Mouse (Mus musculus) kidney, postnatal 0 days (tissue): ENCODE measurements at regions not wholly inside any gene's neighbourhood (a gene's known extent, or its start where the extent isn't known, plus 50 kb on each side); places are given as distances from the start of the nearest gene placed in this dataset.
A peak's percentile ranks its signal among the peaks of the same experiment; 100 is the strongest.
"Not testable (repeated sequence)": the region's sequence is repeated elsewhere in the genome, so short reads cannot be mapped to it uniquely, and the experiment has no call there.

Source experiments
- ATAC-seq: fragments of 200-750 bp; cut with Nextera tagmentation; replicated peaks from 2 replicates; pipeline ENCODE4 v1.8.0; 2017; ENCODE audit warnings: low read depth, moderate number of reproducible peaks, moderate TSS enrichment, moderate library complexity; ENCODE audit not compliant: low FRiP score
- DNase-seq: peaks from one replicate; pipeline ENCODE4 v3.0.0-alpha.2; 2016; ENCODE audit warnings: low spot score
- H3K27ac ChIP-seq: fragments of 300-500 bp; sonication (generic); 2 replicates; pipeline ENCODE4 v1.5.1; 2014; ENCODE audit warnings: mild to moderate bottlenecking
- H3K27me3 ChIP-seq: fragments of 300-500 bp; sonication (generic); 2 replicates; pipeline ENCODE4 v1.6.1; 2014; ENCODE audit warnings: low read length, mixed read lengths; ENCODE audit not compliant: insufficient read depth
- H3K36me3 ChIP-seq: fragments of 300-500 bp; sonication (generic); 2 replicates; pipeline ENCODE4 v1.6.1; 2014; ENCODE audit warnings: low read length, mixed read lengths; ENCODE audit not compliant: insufficient read depth
- H3K4me1 ChIP-seq: fragments of 300-500 bp; sonication (generic); replicated peaks from 2 replicates; pipeline ENCODE4 v1.6.1; 2014; ENCODE audit warnings: antibody characterized with exemption, low read length, mixed read lengths; ENCODE audit not compliant: insufficient read depth
- H3K4me2 ChIP-seq: fragments of 300-500 bp; sonication (generic); 2 replicates; pipeline ENCODE4 v1.6.1; 2014; ENCODE audit warnings: mild to moderate bottlenecking, low read length, moderate library complexity, mixed read lengths
- H3K4me3 ChIP-seq: fragments of 300-500 bp; sonication (generic); replicated peaks from 2 replicates; pipeline ENCODE4 v1.5.1; 2014; ENCODE audit warnings: low read depth, low read length
- H3K9ac ChIP-seq: fragments of 300-500 bp; sonication (generic); 2 replicates; pipeline ENCODE4 v1.6.1; 2014; ENCODE audit warnings: low read depth, low read length
- H3K9me3 ChIP-seq: fragments of 300-500 bp; sonication (generic); replicated peaks from 2 replicates; pipeline ENCODE4 v1.6.1; 2016; ENCODE audit warnings: low read length, inconsistent platforms, mixed read lengths
- CTCF ChIP-seq: IDR thresholded peaks from 2 replicates; pipeline ENCODE4 v1.5.1; 2016; ENCODE audit warnings: antibody characterized with exemption, low read depth, mild to moderate bottlenecking, moderate library complexity
- WGBS: fragments of 180-500 bp; shearing (Covaris S2); extraction: QIAGEN DNeasy Blood & Tissue Kit; methylation state at CpG from one replicate; pipeline ENCODE4 v1.1.7; 2014; 5-methylcytosine and 5-hydroxymethylcytosine counted together

GRCm38 (mm10) chr6:100406504-100406903 is 119.2 kb upstream of the Rybp start:
- WGBS = 77% methylated on average over 4 of the region's 4 CpGs
- H3K27me3 ChIP-seq = no peaks in the 10 kb centered on the region
- no peaks in the 10 kb centered on the region for H3K9me3 ChIP-seq
- H3K4me1 ChIP-seq = no peaks in the 10 kb centered on the region
- no peak for DNase-seq
- TF ChIP-seq CTCF = no peak
- no peak overlapping the region for H3K4me3 ChIP-seq
- H3K4me2 ChIP-seq = no peak overlapping the region
- ATAC-seq = no peak
- no peak overlapping the region for H3K9ac ChIP-seq
- no peak overlapping the region for H3K27ac ChIP-seq
- H3K36me3 ChIP-seq = no peaks in the 10 kb centered on the region

- ATAC-seq (no peak), DNase-seq (no peak)
- no peaks in the 10 kb centered on the region for H3K9me3 ChIP-seq
- H3K27me3 ChIP-seq = no peaks in the 10 kb centered on the region
- H3K27ac ChIP-seq = no peak overlapping the region
- no peak overlapping the region for H3K4me3 ChIP-seq
- no peak overlapping the region for H3K9ac ChIP-seq
- H3K4me2 ChIP-seq = no peak overlapping the region
- H3K4me1 ChIP-seq = no peaks in the 10 kb centered on the region
- no peak for TF ChIP-seq CTCF
- no peaks in the 10 kb centered on the region for H3K36me3 ChIP-seq
- WGBS = 85% methylated on average over 3 of the region's 3 CpGs
Observed at GRCm38 (mm10) chr6:100404161-100404560, 116.9 kb upstream of the Rybp start.

GRCm38 (mm10) chr6:100402716-100403115 is 115.4 kb upstream of the Rybp start:
- H3K4me1 ChIP-seq = no peaks in the 10 kb centered on the region
- H3K36me3 ChIP-seq = no peaks in the 10 kb centered on the region
- H3K27me3 ChIP-seq = no peaks in the 10 kb centered on the region
- H3K9ac ChIP-seq = no peak overlapping the region
- H3K4me3 ChIP-seq = no peak overlapping the region
- TF ChIP-seq CTCF = no peak
- H3K4me2 ChIP-seq = no peak overlapping the region
- ATAC-seq (no peak), DNase-seq (peak; percentile 64)
- 28% methylated on average over 4 of the region's 4 CpGs for WGBS
- no peaks in the 10 kb centered on the region for H3K9me3 ChIP-seq
- H3K27ac ChIP-seq = no peak overlapping the region

- H3K36me3 ChIP-seq = no peaks in the 10 kb centered on the region
Observed at GRCm38 (mm10) chr6:100401728-100402127, 114.4 kb upstream of the Rybp start.

GRCm38 (mm10) chr6:100399387-100399786 is 112.1 kb upstream of the Rybp start:
- not testable (repeated sequence) for H3K27ac ChIP-seq, DNase-seq, H3K27me3 ChIP-seq, ATAC-seq, H3K4me2 ChIP-seq, H3K36me3 ChIP-seq, H3K4me3 ChIP-seq, H3K9ac ChIP-seq, H3K9me3 ChIP-seq, H3K4me1 ChIP-seq
- WGBS = 70% methylated on average over 1 of the region's 1 CpGs

More at GRCm38 (mm10) chr6:100401728-100402127, 114.4 kb upstream of the Rybp start:
- no peaks in the 10 kb centered on the region for H3K9me3 ChIP-seq
- no peak overlapping the region for H3K4me3 ChIP-seq
- no peak for ATAC-seq
- no peak overlapping the region for H3K9ac ChIP-seq
- no peaks in the 10 kb centered on the region for H3K4me1 ChIP-seq
- H3K27ac ChIP-seq = no peak overlapping the region
- DNase-seq = no peak
- H3K27me3 ChIP-seq = no peaks in the 10 kb centered on the region
- no peak overlapping the region for H3K4me2 ChIP-seq
- WGBS = 97% methylated on average over 2 of the region's 2 CpGs
- TF ChIP-seq CTCF = no peak

GRCm38 (mm10) chr6:100396311-100397200 is 109.3 kb upstream of the Rybp start:
- no peak overlapping the region for H3K4me3 ChIP-seq
- ATAC-seq = no peak
- no peaks in the 10 kb centered on the region for H3K4me1 ChIP-seq
- H3K4me2 ChIP-seq = no peak overlapping the region
- TF ChIP-seq CTCF = no peak
- no peaks in the 10 kb centered on the region for H3K27me3 ChIP-seq
- no peaks in the 10 kb centered on the region for H3K9me3 ChIP-seq
- H3K36me3 ChIP-seq = no peaks in the 10 kb centered on the region
- 55% methylated on average over 14 of the region's 14 CpGs for WGBS
- no peak overlapping the region for H3K27ac ChIP-seq
- no peak overlapping the region for H3K9ac ChIP-seq
- peak; percentile 21 for DNase-seq
